Mouse (Mus musculus): ENCODE measurements at regions not wholly inside any gene's neighbourhood (a gene's known extent, or its start where the extent isn't known, plus 50 kb on each side); places are given as distances from the start of the nearest gene placed in this dataset.

DNA sequence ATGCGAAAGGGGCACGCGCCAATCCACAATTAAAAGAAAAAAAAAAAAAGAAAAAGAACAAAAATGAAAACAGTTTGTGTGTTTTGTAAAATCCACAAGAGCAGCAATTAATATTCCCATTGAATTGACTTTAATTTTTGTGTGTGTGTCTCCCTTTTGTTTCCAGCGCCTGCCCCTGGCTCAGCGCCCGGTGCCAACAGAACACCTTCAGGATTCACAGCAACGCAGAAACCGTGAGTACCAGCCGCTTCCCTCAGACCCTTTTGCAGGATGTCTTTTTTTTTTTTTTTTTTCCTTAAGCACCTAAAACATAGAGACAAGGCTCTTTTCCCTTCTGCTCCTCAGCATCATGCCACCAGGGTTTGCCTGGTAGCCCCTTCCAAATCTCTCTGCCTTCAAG is 244.1 kb upstream of the Pmfbp1 start:
- WGBS, result 79% methylated on average over 9 of the region's 9 CpGs
- no peak overlapping the region for H3K9ac ChIP-seq
- no peak for ATAC-seq (ENCODE audit: low FRiP score, low read depth)

GRCm38 (mm10) chr8:109250551-109250950 is 243.3 kb upstream of the Pmfbp1 start:
- Histone ChIP-seq H3K9ac (no peak overlapping the region), H3K4me3 (no peak overlapping the region), H3K4me2 (replicated peaks) (no peak overlapping the region), H3K27me3 (no peaks in the 10 kb centered on the region; the same call in 1 of the 2 replicates), H3K36me3 (no peaks in the 10 kb centered on the region), H3K27ac (no peak overlapping the region), H3K4me1 (0 out of 2 replicates have a peak, but pooled peaks cover 9% of the 10 kb centered on the region), H3K9me3 (peaks cover 6% of the 10 kb centered on the region; the same call in 1 of the 2 replicates)
- ATAC-seq (ENCODE audit: low FRiP score, low read depth), result no peak
- WGBS, result 80% methylated on average over 8 of the region's 8 CpGs

More for the DNA sequence above, 244.1 kb upstream of the Pmfbp1 start:
- Histone ChIP-seq H3K36me3 (no peaks in the 10 kb centered on the region), H3K4me2 (replicated peaks) (no peak overlapping the region), H3K27ac (no peak overlapping the region), H3K4me3 (no peak overlapping the region), H3K27me3 (no peaks in the 10 kb centered on the region; the same call in 1 of the 2 replicates), H3K4me1 (0 out of 2 replicates have a peak, but pooled peaks cover 9% of the 10 kb centered on the region), H3K9me3 (no peaks in the 10 kb centered on the region)

DNA sequence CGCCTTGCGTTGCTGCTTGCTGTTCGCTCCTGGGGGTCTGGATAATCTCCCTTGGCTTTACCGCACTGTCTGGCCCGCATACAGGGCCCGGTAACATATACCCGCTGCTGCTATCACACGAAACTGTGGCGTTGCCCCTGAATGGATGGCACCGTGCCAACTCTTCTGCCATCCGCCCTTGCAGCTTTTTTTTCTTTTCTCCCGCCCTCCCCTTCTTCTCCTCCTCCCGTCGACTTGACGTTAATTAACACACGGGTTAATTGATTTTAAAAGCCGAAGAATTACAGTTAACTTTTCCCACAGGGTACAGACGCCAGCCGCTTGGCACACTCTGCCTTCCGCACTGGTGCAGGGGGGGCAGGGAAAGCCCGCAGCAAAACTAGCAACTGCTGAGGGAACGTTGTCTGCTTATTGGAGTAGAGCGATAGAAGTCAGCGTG is 242.4 kb upstream of the Pmfbp1 start:
- Histone ChIP-seq H3K27me3 (no peaks in the 10 kb centered on the region; the same call in 1 of the 2 replicates), H3K4me1 (0 out of 2 replicates have a peak, but pooled peaks cover 9% of the 10 kb centered on the region), H3K4me3 (peak overlapping the region; percentile 18), H3K9me3 (peaks cover 6% of the 10 kb centered on the region; the same call in 1 of the 2 replicates), H3K27ac (no peak overlapping the region), H3K9ac (no peak overlapping the region), H3K36me3 (no peaks in the 10 kb centered on the region), H3K4me2 (replicated peaks) (peak overlapping the region; percentile 54)
- 67% methylated on average over 24 of the region's 24 CpGs for WGBS
- no peak for ATAC-seq (ENCODE audit: low FRiP score, low read depth)

- 0 out of 2 replicates have a peak, but pooled peaks cover 9% of the 10 kb centered on the region for H3K4me1 ChIP-seq
- WGBS, result 62% methylated on average over 4 of the region's 4 CpGs
These were observed 241.4 kb upstream of the Pmfbp1 start for GRCm38 (mm10) chr8:109252404-109252803.

DNA sequence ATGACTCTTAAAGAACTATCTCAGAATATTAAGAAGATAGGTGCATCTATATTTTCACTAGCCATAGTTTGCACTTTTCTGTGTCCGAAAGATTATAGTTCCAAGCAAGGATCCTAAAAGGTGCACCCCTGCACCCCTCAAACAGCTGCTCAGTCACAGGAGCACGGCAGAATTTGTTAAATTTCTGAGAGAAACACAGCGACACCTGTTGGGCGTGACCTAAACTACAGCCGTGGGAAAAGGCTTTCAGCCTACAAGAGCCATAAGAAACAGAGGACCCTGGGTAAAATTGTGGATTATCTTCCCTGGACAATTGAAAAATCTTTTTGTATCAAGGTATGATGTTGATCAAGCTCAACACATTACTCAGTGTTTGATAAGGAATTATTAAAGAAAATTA is 214.7 kb upstream of the Pmfbp1 start:
- 14% methylated on average over 5 of the region's 5 CpGs for WGBS
- no peak for ATAC-seq (ENCODE audit: low FRiP score, low read depth)

More at GRCm38 (mm10) chr8:109252404-109252803, 241.4 kb upstream of the Pmfbp1 start:
- Histone ChIP-seq H3K4me2 (replicated peaks) (no peak overlapping the region), H3K36me3 (no peaks in the 10 kb centered on the region), H3K27ac (no peak overlapping the region), H3K9me3 (peaks cover 6% of the 10 kb centered on the region; the same call in 1 of the 2 replicates), H3K9ac (no peak overlapping the region), H3K27me3 (no peaks in the 10 kb centered on the region; the same call in 1 of the 2 replicates), H3K4me3 (no peak overlapping the region)
- no peak for ATAC-seq (ENCODE audit: low FRiP score, low read depth)

GRCm38 (mm10) chr8:109280540-109280939 is 213.3 kb upstream of the Pmfbp1 start:
- no peak for ATAC-seq (ENCODE audit: low FRiP score, low read depth)
- no peaks in the 10 kb centered on the region for H3K4me1 ChIP-seq
- WGBS, result 80% methylated on average over 2 of the region's 2 CpGs
- no peaks in the 10 kb centered on the region for H3K36me3 ChIP-seq
- H3K9me3 ChIP-seq, result no peaks in the 10 kb centered on the region
- H3K9ac ChIP-seq, result no peak overlapping the region
- no peak overlapping the region for H3K4me2 ChIP-seq (replicated peaks)
- H3K27ac ChIP-seq, result no peak overlapping the region
- H3K4me3 ChIP-seq, result no peak overlapping the region
- H3K27me3 ChIP-seq, result no peaks in the 10 kb centered on the region

More for the DNA sequence above, 214.7 kb upstream of the Pmfbp1 start:
- no peak overlapping the region for H3K4me3 ChIP-seq
- no peaks in the 10 kb centered on the region for H3K36me3 ChIP-seq
- H3K4me1 ChIP-seq, result 0 out of 2 replicates have a peak, but pooled peaks cover 3% of the 10 kb centered on the region
- H3K27me3 ChIP-seq, result no peaks in the 10 kb centered on the region
- no peak overlapping the region for H3K9ac ChIP-seq
- no peak overlapping the region for H3K4me2 ChIP-seq (replicated peaks)
- H3K9me3 ChIP-seq, result no peaks in the 10 kb centered on the region
- no peak overlapping the region for H3K27ac ChIP-seq

- 71% methylated on average over 10 of the region's 10 CpGs for WGBS
- H3K27ac ChIP-seq, result no peak overlapping the region
- no peaks in the 10 kb centered on the region for H3K27me3 ChIP-seq
- no peak overlapping the region for H3K9ac ChIP-seq
- ATAC-seq (ENCODE audit: low FRiP score, low read depth), result no peak
- no peak overlapping the region for H3K4me2 ChIP-seq (replicated peaks)
- no peak overlapping the region for H3K4me3 ChIP-seq
- no peaks in the 10 kb centered on the region for H3K9me3 ChIP-seq
- no peaks in the 10 kb centered on the region for H3K4me1 ChIP-seq
- H3K36me3 ChIP-seq, result no peaks in the 10 kb centered on the region
These were observed 212.2 kb upstream of the Pmfbp1 start for GRCm38 (mm10) chr8:109281598-109281997.

- no peaks in the 10 kb centered on the region for H3K27me3 ChIP-seq
- H3K9ac ChIP-seq, result no peak overlapping the region
- H3K4me1 ChIP-seq, result peaks cover 33% of the 10 kb centered on the region
- H3K27ac ChIP-seq, result no peak overlapping the region
- no peak for ATAC-seq (ENCODE audit: low FRiP score, low read depth)
- H3K4me2 ChIP-seq (replicated peaks), result peak overlapping the region; percentile 42
- no peak overlapping the region for H3K4me3 ChIP-seq
- 31% methylated on average over 17 of the region's 17 CpGs for WGBS
- no peaks in the 10 kb centered on the region for H3K9me3 ChIP-seq
- no peaks in the 10 kb centered on the region for H3K36me3 ChIP-seq
These were observed 183.0 kb upstream of the Pmfbp1 start for GRCm38 (mm10) chr8:109310670-109311386.

GRCm38 (mm10) chr8:109311484-109312210 is 182.2 kb upstream of the Pmfbp1 start:
- Histone ChIP-seq H3K27me3 (no peaks in the 10 kb centered on the region), H3K36me3 (no peaks in the 10 kb centered on the region), H3K9ac (0 out of 2 replicates have a peak overlapping the region, but pooled peaks have one; percentile 19), H3K9me3 (no peaks in the 10 kb centered on the region), H3K4me2 (replicated peaks) (peak overlapping the region; percentile 42), H3K27ac (peak overlapping the region; percentile 52; the same call in 1 of the 2 replicates), H3K4me3 (no peak overlapping the region), H3K4me1 (peaks cover 33% of the 10 kb centered on the region)
- ATAC-seq (ENCODE audit: low FRiP score, low read depth), result no peak
- WGBS, result 40% methylated on average over 17 of the region's 17 CpGs

GRCm38 (mm10) chr8:109312731-109313130 is 181.1 kb upstream of the Pmfbp1 start:
- ATAC-seq (ENCODE audit: low FRiP score, low read depth), result no peak
- no peak overlapping the region for H3K4me3 ChIP-seq
- no peaks in the 10 kb centered on the region for H3K9me3 ChIP-seq
- 13% methylated on average over 8 of the region's 8 CpGs for WGBS
- H3K4me2 ChIP-seq (replicated peaks), result no peak overlapping the region
- no peak overlapping the region for H3K9ac ChIP-seq
- H3K27me3 ChIP-seq, result no peaks in the 10 kb centered on the region
- H3K27ac ChIP-seq, result no peak overlapping the region
- H3K36me3 ChIP-seq, result no peaks in the 10 kb centered on the region
- H3K4me1 ChIP-seq, result peaks cover 33% of the 10 kb centered on the region

- Histone ChIP-seq H3K36me3 (no peaks in the 10 kb centered on the region), H3K9ac (no peak overlapping the region), H3K4me3 (no peak overlapping the region), H3K4me2 (replicated peaks) (no peak overlapping the region), H3K9me3 (no peaks in the 10 kb centered on the region), H3K4me1 (no peaks in the 10 kb centered on the region), H3K27me3 (no peaks in the 10 kb centered on the region), H3K27ac (no peak overlapping the region)
- 82% methylated on average over 11 of the region's 11 CpGs for WGBS
- no peak for ATAC-seq (ENCODE audit: low FRiP score, low read depth)
These were observed 172.9 kb upstream of the Pmfbp1 start for GRCm38 (mm10) chr8:109320955-109321354.

DNA sequence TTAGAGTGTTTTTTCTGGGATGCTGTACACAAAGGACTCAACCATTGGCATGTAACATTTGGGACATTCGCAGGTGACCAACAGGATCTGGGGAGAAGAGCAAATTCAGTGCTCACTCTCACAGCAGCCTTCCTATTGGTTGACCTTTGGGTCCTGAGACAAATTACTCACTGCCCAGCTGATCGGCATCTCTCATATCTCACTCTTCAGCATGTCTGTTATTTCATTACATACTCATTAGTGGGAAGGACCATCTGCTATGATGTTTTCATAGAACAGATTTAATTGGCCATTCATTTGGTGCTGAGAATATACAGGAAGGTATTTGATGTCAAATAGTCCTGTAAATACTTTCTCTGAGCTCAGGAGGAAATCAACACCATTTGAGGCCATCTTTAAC is 170.5 kb upstream of the Pmfbp1 start:
- H3K4me3 ChIP-seq, result no peak overlapping the region
- H3K4me1 ChIP-seq, result no peaks in the 10 kb centered on the region
- ATAC-seq (ENCODE audit: low FRiP score, low read depth), result no peak
- H3K9ac ChIP-seq, result no peak overlapping the region
- no peak overlapping the region for H3K27ac ChIP-seq
- H3K36me3 ChIP-seq, result no peaks in the 10 kb centered on the region
- no peak overlapping the region for H3K4me2 ChIP-seq (replicated peaks)
- WGBS, result 79% methylated on average over 2 of the region's 2 CpGs
- no peaks in the 10 kb centered on the region for H3K9me3 ChIP-seq
- H3K27me3 ChIP-seq, result no peaks in the 10 kb centered on the region
